Mouse (Mus musculus) granulocyte monocyte progenitor cell, adult 5-6 weeks (primary cell): ENCODE measurements around the gene Lrrc3c. TPM values are rescaled to one million over a fixed set of nuclear protein-coding genes. Genes with fewer than 3 reads are reported as not detected.

ENCODE experiments used
- ATAC-seq: replicated peaks from 2 replicates; pipeline ENCODE4 v1.8.0; 2016; ENCODE audit warnings: mild to moderate bottlenecking, moderate TSS enrichment, inconsistent platforms; ENCODE audit not compliant: poor library complexity, severe bottlenecking
- total RNA-seq, 2 experiments: library from RNA; stranded (forward) in 1 of 2; stranded (reverse) in 1 of 2; fragments of 200-712, 200-1000 nt in 1 of 2; fragments of >200 nt in 1 of 2; fragmentation: Nextera tagmentation in 1 of 2; gene quantifications; 2 replicates each; pipeline ENCODE4 v1.2.3; 2014 to 2017

The Lrrc3c gene
- not detected in 2 replicates for total RNA-seq (2014; fragmentation: Nextera tagmentation)
- total RNA-seq (2017) = not detected in 2 replicates

- ATAC-seq = no peak
Measured at GRCm38 (mm10) chr11:98597991-98598390, at the start of gene Lrrc3c. Gene Lrrc3c (plus strand): TSS chr11:98598291.

DNA sequence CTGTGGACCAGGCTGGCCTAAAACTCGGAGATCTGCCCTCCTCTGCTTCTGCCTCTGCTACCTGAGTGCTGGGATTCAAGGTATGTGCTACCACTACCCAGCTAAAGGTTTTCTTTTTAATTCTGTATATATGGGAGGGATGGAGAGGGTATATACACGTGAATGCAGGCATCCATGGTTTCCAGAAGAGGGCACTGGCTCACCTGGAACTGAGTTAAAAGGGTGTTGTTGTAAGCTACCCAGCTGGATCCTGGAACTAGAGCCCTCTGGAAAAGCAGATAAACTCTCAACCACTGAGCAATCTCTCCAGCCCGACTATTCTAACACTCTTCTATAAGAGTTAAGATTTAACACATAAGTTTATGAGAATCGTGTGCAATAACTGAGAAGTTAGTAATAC, 48.7 kb upstream of the Lrrc3c start:
- no peak for ATAC-seq

- no peak for ATAC-seq
Measured at GRCm38 (mm10) chr11:98550311-98550974, 47.6 kb upstream of the Lrrc3c start.

GRCm38 (mm10) chr11:98550975-98551828, 46.9 kb upstream of the Lrrc3c start, which contains the start of gene Zpbp2:
Gene Zpbp2 (plus strand): TSS chr11:98551097.
- ATAC-seq = peak; percentile 89

GRCm38 (mm10) chr11:98553966-98554365, 44.1 kb upstream of the Lrrc3c start:
- ATAC-seq = no peak

DNA sequence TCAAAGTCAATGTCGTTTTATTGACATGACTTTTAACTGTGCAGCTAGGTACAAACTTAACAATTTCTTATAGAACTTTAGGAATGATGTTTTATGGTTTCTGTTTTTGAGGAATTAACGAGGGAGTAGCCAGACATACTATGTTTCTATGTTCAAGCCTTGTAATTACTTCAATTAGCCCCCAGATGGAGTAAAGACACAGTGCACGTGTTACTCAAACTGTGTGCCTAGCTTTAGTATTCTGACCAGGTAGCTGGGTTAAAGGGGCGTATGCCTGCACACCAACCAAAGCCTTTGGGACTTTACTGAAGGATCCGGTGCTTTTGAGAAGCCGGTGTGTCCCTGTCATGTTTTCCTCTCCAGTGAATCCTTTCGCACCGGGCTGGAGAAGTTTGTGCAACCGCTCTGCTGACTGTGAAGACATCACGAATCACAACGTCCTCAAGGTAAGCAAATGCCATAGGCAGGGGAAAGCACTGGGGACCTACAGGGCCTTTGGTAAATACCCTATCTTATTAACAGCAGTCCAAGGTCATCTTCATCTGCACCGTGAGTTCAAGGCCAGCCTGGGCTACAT, 42.9 kb upstream of the Lrrc3c start:
- ATAC-seq = no peak

DNA sequence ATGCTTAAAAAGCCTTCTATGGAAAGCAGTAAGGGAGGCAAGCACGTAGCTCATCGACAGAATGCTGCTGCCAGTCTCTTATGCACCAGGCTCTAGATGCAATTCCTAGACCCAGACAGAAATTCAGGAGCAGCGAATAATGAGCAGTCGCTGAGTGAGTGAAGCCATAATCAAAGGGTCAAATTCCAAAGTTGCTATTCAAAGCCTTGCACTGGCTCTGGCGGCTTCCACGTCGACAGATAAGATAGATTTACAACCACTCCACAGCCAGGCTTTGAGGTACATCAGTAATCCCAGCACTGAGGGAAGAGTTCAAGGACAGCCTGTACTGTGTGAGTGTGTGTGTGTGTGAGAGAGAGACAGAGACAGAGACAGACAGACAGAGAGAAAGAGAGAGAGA, 37.1 kb upstream of the Lrrc3c start:
- ATAC-seq = no peak

GRCm38 (mm10) chr11:98563025-98563424, 35.1 kb upstream of the Lrrc3c start:
- ATAC-seq = no peak

DNA sequence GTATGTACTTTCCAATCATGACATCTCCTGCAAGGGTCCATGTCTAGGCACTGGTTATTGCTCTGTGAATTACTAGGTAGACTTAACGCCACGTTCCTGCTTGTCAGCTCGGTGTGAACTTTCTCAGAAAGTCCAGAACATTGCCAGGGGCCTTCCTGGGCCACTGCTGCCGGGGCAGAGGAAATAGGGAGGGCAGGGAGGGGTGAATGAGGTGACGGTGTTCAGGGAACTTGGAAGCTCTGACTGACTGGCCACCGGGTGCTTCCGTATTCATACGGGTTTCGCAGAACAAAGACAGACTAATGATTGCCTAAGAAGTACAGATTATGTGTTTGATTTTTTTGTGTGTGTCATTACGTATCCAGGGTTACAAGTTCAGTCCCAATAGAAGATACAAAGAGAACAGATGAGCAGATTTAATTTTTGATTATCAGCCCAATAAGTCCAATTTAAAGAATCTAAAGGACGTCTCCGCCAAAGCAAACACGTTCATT, 34.1 kb upstream of the Lrrc3c start:
- ATAC-seq = peak; percentile 37

GRCm38 (mm10) chr11:98568326-98568725, 29.8 kb upstream of the Lrrc3c start:
- peak; percentile 30; the same call in 1 of the 2 replicates for ATAC-seq

GRCm38 (mm10) chr11:98569461-98569860, 28.6 kb upstream of the Lrrc3c start:
- no peak for ATAC-seq

GRCm38 (mm10) chr11:98577776-98578175, 20.3 kb upstream of the Lrrc3c start:
- ATAC-seq = no peak

- peak; percentile 18; the same call in 1 of the 2 replicates for ATAC-seq
Measured at GRCm38 (mm10) chr11:98580301-98581121, 17.6 kb upstream of the Lrrc3c start.

- peak; percentile 14; the same call in 1 of the 2 replicates for ATAC-seq
Measured at GRCm38 (mm10) chr11:98581286-98582029, 16.6 kb upstream of the Lrrc3c start.

GRCm38 (mm10) chr11:98582030-98582388, 16.1 kb upstream of the Lrrc3c start:
- ATAC-seq = no peak

DNA sequence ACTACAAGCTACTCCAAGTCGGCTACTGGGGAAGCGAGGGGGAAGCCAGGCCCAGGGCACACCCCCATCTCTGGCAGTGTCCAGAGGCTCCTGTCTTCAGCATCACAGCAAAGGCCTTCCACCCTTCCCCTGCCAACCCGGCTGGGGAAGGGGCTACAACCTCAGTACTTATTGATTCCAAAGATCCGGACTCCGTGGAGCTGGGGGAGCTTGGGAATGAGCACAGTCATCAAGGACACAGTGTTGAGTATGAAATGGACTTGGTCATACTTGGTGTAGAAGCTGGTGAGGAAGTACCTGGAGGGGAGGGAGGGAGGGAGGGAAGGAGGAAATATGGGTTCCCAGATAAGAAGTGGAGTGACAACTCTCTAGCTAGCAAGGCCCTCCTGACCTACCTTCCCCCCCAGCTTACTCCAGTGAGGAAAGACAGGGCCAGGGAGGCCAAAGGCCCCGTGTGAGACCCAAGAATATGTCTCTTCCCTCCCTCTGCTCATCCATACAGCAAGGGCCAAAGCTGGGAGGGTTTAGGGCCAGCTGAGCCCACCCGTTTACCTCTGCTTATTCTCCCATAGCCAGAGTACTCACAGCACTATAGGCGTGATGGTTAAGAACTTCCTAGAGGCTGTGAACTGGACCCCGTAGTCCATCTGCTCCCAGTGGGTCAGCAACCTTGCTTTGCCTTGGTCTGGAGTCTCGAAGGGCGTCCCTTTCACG, 15.4 kb upstream of the Lrrc3c start:
- ATAC-seq = no peak

DNA sequence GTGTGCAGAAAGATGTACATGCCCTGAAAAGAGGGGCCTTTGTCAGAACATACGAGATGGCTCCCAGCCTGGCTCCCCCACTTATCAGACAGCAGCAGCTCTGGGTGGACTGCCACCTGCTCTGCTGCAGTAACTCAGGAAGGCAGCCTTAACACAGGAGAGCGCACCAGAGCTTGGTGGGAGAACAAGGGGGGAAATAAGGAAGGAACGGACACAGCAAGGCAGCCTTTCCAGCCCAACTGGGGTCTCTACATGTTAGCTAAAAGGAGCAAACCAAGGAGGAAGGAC, 14.9 kb upstream of the Lrrc3c start:
- ATAC-seq = no peak

- ATAC-seq = no peak
Measured at GRCm38 (mm10) chr11:98583571-98583970, 14.5 kb upstream of the Lrrc3c start.

- no peak for ATAC-seq
Measured at GRCm38 (mm10) chr11:98584146-98584545, 13.9 kb upstream of the Lrrc3c start.
